Mouse (Mus musculus) B cell, adult 67 days (primary cell): ENCODE data around the gene Ankrd61. TPM values are rescaled to one million over a fixed set of nuclear protein-coding genes. Genes with fewer than 3 reads are reported as not detected.

Experiments
- total RNA-seq, 2 experiments: library from RNA; stranded (reverse); gene quantifications; 4 replicates each; pipeline ENCODE4 v1.2.4; 2023

The Ankrd61 gene
- not detected for total RNA-seq

GRCm38 (mm10) chr5:143897635-143898330 lies at the start of gene Ankrd61:
TSS of gene Ankrd61 (minus strand) at chr5:143897685.

DNA sequence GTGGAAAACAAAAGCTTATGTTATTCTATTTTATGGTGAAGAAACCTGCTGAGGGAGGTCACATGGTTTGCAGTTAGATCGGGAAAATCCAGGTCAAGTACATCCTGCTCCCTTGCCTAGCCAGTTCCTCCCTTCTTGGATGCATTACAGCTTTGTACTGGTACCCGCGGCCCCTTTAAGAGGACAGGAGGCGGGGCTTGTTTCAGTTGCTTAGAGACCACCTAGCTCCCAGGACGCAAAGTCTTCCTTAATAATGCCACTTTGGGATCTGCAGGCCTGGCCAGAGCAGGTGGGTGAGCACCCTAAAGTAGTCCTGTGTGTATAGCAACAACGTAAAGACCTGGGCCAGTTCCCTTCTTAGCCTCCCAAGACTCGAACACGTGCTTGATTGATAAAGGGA lies 35.3 kb upstream of the Ankrd61 start, which contains the start of gene Rsph10b:
Gene Rsph10b, plus strand, starts transcription at position 205 of the 400 bp plus-strand sequence.

DNA sequence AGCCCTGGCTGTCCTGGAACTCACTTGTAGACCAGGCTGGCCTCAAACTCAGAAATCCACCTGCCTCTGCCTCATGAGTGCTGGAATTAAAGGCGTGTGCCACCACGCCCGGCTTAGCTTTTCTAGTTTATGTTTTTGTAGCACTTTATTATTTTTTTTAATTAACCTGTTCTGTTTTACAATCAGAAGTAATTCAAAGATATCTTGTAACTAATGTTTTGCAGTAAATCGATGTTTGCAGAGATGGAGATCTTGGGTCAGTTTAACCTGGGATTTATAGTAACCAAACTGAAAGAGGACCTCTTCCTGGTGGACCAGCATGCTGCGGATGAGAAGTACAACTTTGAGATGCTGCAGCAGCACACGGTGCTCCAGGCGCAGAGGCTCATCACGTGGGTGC lies 30.4 kb upstream of the Ankrd61 start, which contains the start of gene Gm42421:
Gene Gm42421, plus strand, starts transcription at position 301 of the 400 bp plus-strand sequence.

DNA sequence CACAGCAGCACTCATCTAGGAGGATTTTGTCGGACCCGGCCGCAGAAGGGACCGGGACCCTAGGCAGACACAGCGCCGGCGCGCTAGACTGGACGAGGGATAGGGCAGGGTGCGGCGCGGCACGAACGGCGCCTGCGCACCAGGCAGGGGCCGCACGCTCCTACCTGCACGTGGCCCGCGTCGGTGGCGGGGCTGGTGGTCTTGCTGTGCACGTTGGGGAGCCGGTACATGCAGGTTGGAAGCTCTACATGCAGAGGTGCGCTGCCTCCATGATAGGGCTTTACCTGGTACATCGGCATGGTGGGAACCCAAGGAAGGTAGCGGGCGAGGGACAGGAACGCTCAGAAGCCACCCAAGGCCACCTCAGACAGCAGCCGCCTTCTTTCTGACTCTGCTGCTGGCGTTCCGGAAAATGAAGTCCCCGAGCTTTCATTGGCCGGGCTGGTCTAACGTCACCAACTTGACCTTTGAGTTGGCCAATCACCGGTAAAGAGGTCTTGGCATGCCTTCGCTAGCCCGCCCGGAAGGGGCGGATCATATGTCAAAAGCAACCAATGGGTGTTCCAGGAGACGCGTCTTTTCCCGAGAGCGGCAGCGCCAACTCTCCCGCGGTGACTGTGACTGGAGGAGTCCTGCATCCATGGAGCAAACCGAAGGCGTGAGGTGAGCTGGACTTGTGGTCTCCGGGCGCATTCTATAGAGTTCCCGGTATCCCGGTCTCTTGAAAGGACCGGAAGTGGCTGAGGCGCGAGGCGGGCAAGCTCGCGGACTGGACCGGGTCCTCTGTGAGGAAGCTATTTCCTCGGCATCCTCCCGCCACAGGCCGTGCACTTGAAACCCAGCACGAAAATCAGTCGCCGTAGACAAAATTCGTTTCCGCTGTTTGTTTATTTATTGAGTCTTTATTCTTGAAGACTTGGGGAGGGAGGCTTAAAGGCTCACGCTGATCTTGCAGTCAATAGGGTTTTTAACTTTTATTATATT lies 12.2 kb upstream of the Ankrd61 start, which contains the start of the genes Aimp2 and Pms2:
Gene Aimp2, minus strand, starts transcription at position 431 of the 984 bp plus-strand sequence.
Gene Pms2, plus strand, starts transcription at position 548 of the 984 bp plus-strand sequence.

Other genes starting within 250 kb of the Ankrd61 start
- gene Usp42, start 165.4 kb downstream of the Ankrd61 start, total RNA-seq: 10 to 100 TPM; 38.3 to 45.0 TPM
- gene Eif2ak1, start 79.9 kb downstream of the Ankrd61 start, total RNA-seq: 10 to 100 TPM; 47.8 to 48.1 TPM
- 10 to 100 TPM; 19.2 to 21.5 TPM for gene Aimp2, start 12.2 kb upstream of the Ankrd61 start, total RNA-seq
- 10 to 100 TPM; 28.8 to 38.5 TPM for gene Pms2, start 12.3 kb upstream of the Ankrd61 start, total RNA-seq
- 1 to 10 TPM; 2.7 to 3.5 TPM for gene Gm42421, start 30.5 kb upstream of the Ankrd61 start, total RNA-seq
- gene Rsph10b, start 35.4 kb upstream of the Ankrd61 start, total RNA-seq: 1 to 10 TPM; 3.4 to 3.7 TPM
- gene Ccz1, start 117.2 kb upstream of the Ankrd61 start, total RNA-seq: 100 to 1,000 TPM in 1 of 2 experiments, 10 to 100 TPM in 1; 100.0 to 102 TPM
- gene Ocm, start 129.0 kb upstream of the Ankrd61 start, total RNA-seq: not detected
- 10 to 100 TPM; 48.2 to 53.3 TPM for gene Lmtk2, start 202.8 kb upstream of the Ankrd61 start, total RNA-seq